Mouse (Mus musculus) lung, embryonic 16.5 days (tissue): ENCODE results near the gene Lag3. TPM values are rescaled to one million over a fixed set of nuclear protein-coding genes. Genes with fewer than 3 reads are reported as not detected.

ENCODE experiments used
- ATAC-seq: fragments of 200-750 bp; cut with Nextera tagmentation; 2 replicates; pipeline ENCODE4 v1.8.0; 2017; ENCODE audit warnings: low read depth, mild to moderate bottlenecking, moderate library complexity
- H3K27ac ChIP-seq: fragments of 300-500 bp; sonication (generic); 2 replicates; pipeline ENCODE4 v1.5.1; 2014; ENCODE audit warnings: mild to moderate bottlenecking, control low read depth, low read length
- H3K27me3 ChIP-seq: fragments of 300-500 bp; sonication (generic); 2 replicates; pipeline ENCODE4 v1.6.1; 2014; ENCODE audit warnings: low read depth, low read length, mixed read lengths; ENCODE audit not compliant: control insufficient read depth, insufficient read depth
- H3K36me3 ChIP-seq: fragments of 300-500 bp; sonication (generic); 2 replicates; pipeline ENCODE4 v1.6.1; 2014; ENCODE audit warnings: low read length; ENCODE audit not compliant: control insufficient read depth, insufficient read depth
- H3K4me1 ChIP-seq: fragments of 300-500 bp; sonication (generic); replicated peaks from 2 replicates; pipeline ENCODE4 v1.6.1; 2014; ENCODE audit warnings: low read length, mixed read lengths; ENCODE audit not compliant: control insufficient read depth, insufficient read depth
- H3K4me2 ChIP-seq: fragments of 300-500 bp; sonication (generic); 2 replicates; pipeline ENCODE4 v1.6.1; 2014; ENCODE audit warnings: low read depth, low read length, control low read depth
- H3K4me3 ChIP-seq: fragments of 300-500 bp; sonication (generic); 2 replicates; pipeline ENCODE4 v1.5.1; 2014; ENCODE audit warnings: mild to moderate bottlenecking, low read length, control low read depth
- H3K9ac ChIP-seq: fragments of 300-500 bp; sonication (generic); 2 replicates; pipeline ENCODE4 v1.6.1; 2014; ENCODE audit warnings: low read length, control low read depth
- H3K9me3 ChIP-seq: fragments of 300-500 bp; sonication (generic); 2 replicates; pipeline ENCODE4 v1.6.1; 2016; ENCODE audit warnings: low read length; ENCODE audit not compliant: control insufficient read depth
- WGBS: fragments of 180-500 bp; shearing (Covaris S2); extraction: QIAGEN DNeasy Blood & Tissue Kit; methylation state at CpG from one replicate; pipeline ENCODE4 v1.1.7; 2014; 5-methylcytosine and 5-hydroxymethylcytosine counted together
- polyA plus RNA-seq: library from polyadenylated mRNA; unstranded; fragments of >200 nt; fragmentation: Nextera tagmentation; extraction: Ambion mirVana; gene quantifications from 2 replicates; pipeline ENCODE4 v1.2.1, GENCODE M21; 2015

Lag3 gene
- polyA plus RNA-seq, 1 experiment from 2014 or later, result 1.2 TPM

DNA sequence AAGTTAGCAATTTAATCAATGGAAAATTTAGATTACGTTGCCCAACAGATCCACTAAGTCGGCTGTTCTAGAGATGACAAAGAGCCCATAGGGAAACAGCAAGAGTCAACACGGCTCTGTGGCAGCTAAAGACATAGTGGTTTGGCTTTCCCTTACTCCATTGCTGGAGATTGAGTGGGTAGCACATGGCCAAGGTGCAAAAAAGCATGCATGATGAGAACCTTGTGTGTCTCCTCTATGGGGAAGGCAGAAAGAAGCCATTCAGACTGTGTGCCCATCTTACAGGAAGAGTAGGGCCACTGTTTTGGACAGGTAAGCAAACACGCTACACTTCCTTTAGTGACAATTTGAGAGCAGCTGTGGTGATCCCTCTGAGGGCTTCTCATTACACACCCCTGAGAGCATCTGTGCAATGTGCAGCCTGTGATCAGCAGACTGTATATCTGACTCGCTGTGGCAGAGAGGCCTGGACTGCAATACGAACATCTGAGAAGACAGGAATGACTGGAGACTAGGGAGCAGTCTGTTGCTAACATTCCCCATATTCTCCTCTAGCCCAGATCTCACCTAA, 22.9 kb downstream of the Lag3 start:
- no peak for ATAC-seq
- whole genome bisulfite sequencing, result 86% methylated on average over 6 of the region's 6 CpGs

GRCm38 (mm10) chr6:124887986-124888385, 23.5 kb downstream of the Lag3 start, which contains the start of gene Cd4:
Cd4 (minus strand) TSS chr6:124888221.
- no peak for ATAC-seq
- 76% methylated on average over 9 of the region's 9 CpGs for WGBS
- Histone ChIP-seq H3K9me3 (no peaks in the 10 kb centered on the region), H3K9ac (no peak within 1 kb of the TSS), H3K36me3 (no peaks in the 10 kb centered on the region), H3K27ac (no peak within 1 kb of the TSS), H3K4me3 (no peak within 1 kb of the TSS), H3K4me1 (no peaks in the 10 kb centered on the region), H3K4me2 (no peak within 1 kb of the TSS), H3K27me3 (no peaks in the 10 kb centered on the region)

More for the DNA sequence above, 22.9 kb downstream of the Lag3 start:
- Histone ChIP-seq H3K36me3 (no peaks in the 10 kb centered on the region), H3K4me2 (no peak overlapping the region), H3K9me3 (no peaks in the 10 kb centered on the region), H3K9ac (no peak overlapping the region), H3K4me1 (no peaks in the 10 kb centered on the region), H3K27me3 (no peaks in the 10 kb centered on the region), H3K4me3 (no peak overlapping the region), H3K27ac (no peak overlapping the region)

- no peak for ATAC-seq
- 81% methylated on average over 8 of the region's 8 CpGs for WGBS
- H3K9me3 ChIP-seq, result no peaks in the 10 kb centered on the region
- H3K36me3 ChIP-seq, result no peaks in the 10 kb centered on the region
- H3K27me3 ChIP-seq, result no peaks in the 10 kb centered on the region
- H3K27ac ChIP-seq, result no peak overlapping the region
- H3K4me3 ChIP-seq, result no peak overlapping the region
- no peaks in the 10 kb centered on the region for H3K4me1 ChIP-seq
- H3K9ac ChIP-seq, result no peak overlapping the region
- H3K4me2 ChIP-seq, result no peak overlapping the region
These were observed 25.5 kb downstream of the Lag3 start for GRCm38 (mm10) chr6:124885956-124886381.

GRCm38 (mm10) chr6:124884714-124885500, 26.6 kb downstream of the Lag3 start:
- no peak for ATAC-seq
- WGBS, result 72% methylated on average over 10 of the region's 10 CpGs
- H3K9ac ChIP-seq, result no peak overlapping the region
- H3K4me2 ChIP-seq, result no peak overlapping the region
- H3K9me3 ChIP-seq, result no peaks in the 10 kb centered on the region
- H3K4me1 ChIP-seq, result no peaks in the 10 kb centered on the region
- no peak overlapping the region for H3K27ac ChIP-seq
- H3K36me3 ChIP-seq, result no peaks in the 10 kb centered on the region
- no peaks in the 10 kb centered on the region for H3K27me3 ChIP-seq
- no peak overlapping the region for H3K4me3 ChIP-seq

DNA sequence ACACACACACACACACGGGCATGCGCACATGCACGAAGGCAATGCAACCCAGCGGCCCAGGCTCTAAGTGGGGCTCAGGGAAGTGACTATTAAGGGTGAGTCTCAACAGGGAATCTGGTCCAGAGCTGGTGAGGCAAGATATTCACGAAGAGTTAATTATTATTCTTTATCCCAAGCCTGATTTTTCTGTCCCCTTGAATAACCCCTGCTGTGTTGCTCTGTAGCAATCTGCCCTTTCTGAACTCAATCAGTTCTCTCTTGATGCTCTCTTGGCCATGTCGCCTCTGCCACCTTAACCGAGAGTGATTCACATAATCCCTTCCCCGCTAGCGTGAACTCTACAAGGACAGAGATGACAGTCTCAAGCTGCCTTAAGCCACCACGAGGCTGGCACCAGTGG, 28.2 kb downstream of the Lag3 start:
- Histone ChIP-seq H3K4me3 (no peak overlapping the region), H3K27me3 (no peaks in the 10 kb centered on the region), H3K4me1 (no peaks in the 10 kb centered on the region), H3K4me2 (no peak overlapping the region), H3K9ac (no peak overlapping the region), H3K36me3 (no peaks in the 10 kb centered on the region), H3K9me3 (no peaks in the 10 kb centered on the region), H3K27ac (no peak overlapping the region)
- WGBS, result 81% methylated on average over 10 of the region's 10 CpGs
- no peak for ATAC-seq

DNA sequence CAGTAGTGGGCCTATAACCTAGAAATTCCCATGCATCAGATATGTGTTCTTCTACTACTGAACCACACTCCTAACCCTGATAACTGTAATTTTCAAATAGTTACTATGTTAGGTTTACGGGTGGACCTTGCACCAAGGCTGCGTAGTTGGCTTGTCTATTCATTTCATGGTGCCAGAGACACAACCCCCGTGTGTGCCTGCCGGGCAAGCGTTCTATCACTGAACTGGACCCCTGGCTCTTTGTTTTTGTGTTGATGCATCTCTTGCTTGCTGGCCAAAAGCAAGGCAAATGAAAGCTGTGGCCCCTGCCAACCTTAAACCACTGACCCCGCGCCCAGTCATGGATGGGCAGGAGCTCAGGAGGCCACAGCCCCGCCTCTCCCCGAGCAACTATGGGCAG, 29.7 kb downstream of the Lag3 start:
- no peak overlapping the region for H3K4me3 ChIP-seq
- H3K27me3 ChIP-seq, result no peaks in the 10 kb centered on the region
- ATAC-seq, result no peak
- H3K36me3 ChIP-seq, result no peaks in the 10 kb centered on the region
- H3K4me2 ChIP-seq, result no peak overlapping the region
- no peak overlapping the region for H3K9ac ChIP-seq
- no peaks in the 10 kb centered on the region for H3K4me1 ChIP-seq
- no peaks in the 10 kb centered on the region for H3K9me3 ChIP-seq
- WGBS, result 87% methylated on average over 9 of the region's 9 CpGs
- H3K27ac ChIP-seq, result no peak overlapping the region

DNA sequence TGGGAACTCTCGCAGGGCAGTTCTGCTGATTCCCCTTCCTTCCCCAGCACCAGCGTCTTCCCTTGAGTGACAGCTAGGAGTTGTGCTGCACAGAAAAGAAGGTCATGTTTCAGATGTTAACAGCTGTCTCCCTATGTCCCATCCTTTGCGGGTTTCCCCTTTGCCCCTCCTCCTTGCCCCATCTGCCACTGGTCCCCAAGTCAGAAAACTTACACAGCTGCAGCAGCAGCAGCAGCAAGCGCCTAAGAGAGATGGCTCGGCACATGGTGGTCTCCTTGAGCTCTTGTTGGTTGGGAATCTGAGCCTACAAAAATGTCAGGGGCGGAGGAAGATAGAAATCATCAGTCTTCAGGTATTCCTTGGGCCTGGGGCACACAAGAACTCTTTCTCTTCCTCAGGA, 32.1 kb downstream of the Lag3 start:
- Histone ChIP-seq H3K27me3 (no peaks in the 10 kb centered on the region), H3K27ac (no peak overlapping the region), H3K4me3 (no peak overlapping the region), H3K9ac (no peak overlapping the region), H3K4me1 (no peaks in the 10 kb centered on the region), H3K36me3 (no peaks in the 10 kb centered on the region), H3K4me2 (no peak overlapping the region), H3K9me3 (no peaks in the 10 kb centered on the region)
- WGBS, result 46% methylated on average over 6 of the region's 6 CpGs
- no peak for ATAC-seq

DNA sequence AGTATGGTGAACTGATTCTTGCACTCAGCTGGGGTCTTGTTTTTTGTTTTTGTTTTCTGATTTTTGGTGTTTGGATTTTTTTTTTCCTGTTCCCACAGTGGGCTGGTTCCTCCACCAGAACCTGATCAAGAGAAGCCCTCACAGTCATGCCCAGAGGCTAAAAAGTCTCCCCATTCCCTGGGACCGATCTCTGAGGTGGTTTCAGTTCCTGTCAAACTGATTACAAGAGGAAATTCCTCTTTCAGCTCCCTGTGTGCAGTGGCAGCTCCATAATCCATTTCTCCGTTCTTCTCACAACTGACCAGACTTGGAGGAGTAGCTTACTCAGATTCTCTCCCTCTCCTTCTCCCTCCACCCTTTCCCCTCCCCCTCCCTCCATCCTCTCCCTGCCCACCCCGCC, 37.2 kb downstream of the Lag3 start:
- Histone ChIP-seq H3K4me3 (no peak overlapping the region), H3K36me3 (no peaks in the 10 kb centered on the region), H3K27ac (no peak overlapping the region), H3K27me3 (no peaks in the 10 kb centered on the region), H3K4me1 (no peaks in the 10 kb centered on the region), H3K4me2 (no peak overlapping the region), H3K9ac (no peak overlapping the region), H3K9me3 (no peaks in the 10 kb centered on the region)
- no peak for ATAC-seq
- WGBS, result 13% methylated on average over 3 of the region's 3 CpGs

GRCm38 (mm10) chr6:124866560-124866959, 44.9 kb downstream of the Lag3 start:
- H3K4me3 ChIP-seq, result no peak overlapping the region
- no peaks in the 10 kb centered on the region for H3K9me3 ChIP-seq
- H3K27me3 ChIP-seq, result peaks cover 24% of the 10 kb centered on the region
- WGBS, result 59% methylated on average over 6 of the region's 7 CpGs
- no peak overlapping the region for H3K27ac ChIP-seq
- peaks cover 11% of the 10 kb centered on the region for H3K4me1 ChIP-seq
- H3K4me2 ChIP-seq, result no peak overlapping the region
- ATAC-seq, result no peak
- no peak overlapping the region for H3K9ac ChIP-seq
- no peaks in the 10 kb centered on the region for H3K36me3 ChIP-seq
